Comparison of ENCODE assay signal across 1 mouse cellular context in genomic region chr2:121067116-121067515, GRCm38 (mm10).
A peak's percentile ranks its signal among the peaks of the same experiment; 100 is the strongest.
TF ChIP-seq lines count a peak whose summit lies in the region.

No protein-coding gene starts in this region.

TF ChIP-seq in MEL, 35 proteins besides CTCF, POLR2A, EP300 and RAD21:
- TF ChIP-seq SMC3 (IDR thresholded peaks at IDR 0.05; ENCODE audit: low read depth, low read length) = no peak
- TF ChIP-seq TAL1 (IDR thresholded peaks at IDR 0.05; ENCODE audit: low read length) = no peak
- TF ChIP-seq MEF2A (IDR thresholded peaks at IDR 0.05; ENCODE audit: extremely low read depth, insufficient replicate concordance, low read depth, low read length, poor library complexity, severe bottlenecking) = no peak
- no peak for TF ChIP-seq MXI1 (IDR thresholded peaks at IDR 0.05; ENCODE audit: low read depth, low read length)
- no peak for TF ChIP-seq TBP (IDR thresholded peaks at IDR 0.05; ENCODE audit: low read depth, low read length)
- TF ChIP-seq USF1 (IDR thresholded peaks at IDR 0.05; ENCODE audit: low read depth, low read length) = peak; percentile 63
